Mouse (Mus musculus) G1E (cell line): ENCODE data around the gene Muc1. TPM values are rescaled to one million over a fixed set of nuclear protein-coding genes. Genes with fewer than 3 reads are reported as not detected.

Experiments used
- ATAC-seq: 2 replicates; pipeline ENCODE4 v1.8.0; 2016; ENCODE audit warnings: mild to moderate bottlenecking; ENCODE audit not compliant: insufficient number of reproducible peaks, poor library complexity, low FRiP score, severe bottlenecking; ENCODE audit errors: extremely low read depth
- DNase-seq: peaks from one replicate; pipeline ENCODE4 v3.0.0; 2012; ENCODE audit warnings: low spot score
- H3K27me3 ChIP-seq: 2 replicates; pipeline ENCODE4 v1.6.1; 2012; ENCODE audit warnings: mild to moderate bottlenecking, low read length, inconsistent platforms; ENCODE audit not compliant: insufficient read depth
- H3K36me3 ChIP-seq: replicated peaks from 2 replicates; pipeline ENCODE3; 2012; ENCODE audit warnings: mild to moderate bottlenecking, inconsistent platforms
- H3K4me1 ChIP-seq: 2 replicates; pipeline ENCODE4 v1.6.1; 2012; ENCODE audit warnings: low read depth, low read length, inconsistent platforms, mixed read lengths; ENCODE audit not compliant: insufficient read depth
- H3K4me3 ChIP-seq: 2 replicates; pipeline ENCODE4 v1.5.1; 2012; ENCODE audit warnings: low read depth, mild to moderate bottlenecking, inconsistent platforms, low read length, moderate library complexity, mixed read lengths
- H3K9me3 ChIP-seq: replicated peaks from 2 replicates; pipeline ENCODE4 v1.6.1; 2012; ENCODE audit warnings: inconsistent platforms
- CTCF ChIP-seq: IDR thresholded peaks from 2 replicates; pipeline ENCODE4 v1.5.1; 2012; ENCODE audit warnings: low read depth, low read length, inconsistent platforms, mixed read lengths
- GATA1 ChIP-seq: IDR thresholded peaks from 2 replicates; pipeline ENCODE4 v1.6.1; 2012; ENCODE audit warnings: borderline replicate concordance, low read length, inconsistent platforms, mixed read lengths
- GATA2 ChIP-seq: IDR thresholded peaks from 2 replicates; pipeline ENCODE4 v1.6.1; 2012; ENCODE audit warnings: low read depth, low read length, inconsistent platforms, borderline replicate concordance
- POLR2AphosphoS5 ChIP-seq: IDR thresholded peaks from 2 replicates; pipeline ENCODE4 v1.6.1; 2012; ENCODE audit warnings: low read depth, low read length, inconsistent platforms; ENCODE audit not compliant: insufficient replicate concordance
- TAL1 ChIP-seq: conservative IDR thresholded peaks from 2 replicates; pipeline ENCODE4 v1.6.1; 2012; ENCODE audit warnings: low read depth, low read length, inconsistent platforms, mixed read lengths
- polyA plus RNA-seq: library from polyadenylated mRNA; stranded (reverse); fragments of >175 nt; gene quantifications from 2 replicates; pipeline ENCODE4 v1.2.3, GENCODE M21; 2012
- total RNA-seq, 2 experiments: library from RNA; stranded (forward) in 1 of 2; stranded (reverse) in 1 of 2; fragments of 200-1000 nt in 1 of 2; fragments of >200 nt in 1 of 2; fragmentation: Nextera tagmentation in 1 of 2; gene quantifications; 2 replicates each; pipeline ENCODE4 v1.2.3; 2014 to 2017

Muc1 gene
- total and polyA plus RNA-seq, 3 experiments = 0.16 TPM; not detected in 2

DNA sequence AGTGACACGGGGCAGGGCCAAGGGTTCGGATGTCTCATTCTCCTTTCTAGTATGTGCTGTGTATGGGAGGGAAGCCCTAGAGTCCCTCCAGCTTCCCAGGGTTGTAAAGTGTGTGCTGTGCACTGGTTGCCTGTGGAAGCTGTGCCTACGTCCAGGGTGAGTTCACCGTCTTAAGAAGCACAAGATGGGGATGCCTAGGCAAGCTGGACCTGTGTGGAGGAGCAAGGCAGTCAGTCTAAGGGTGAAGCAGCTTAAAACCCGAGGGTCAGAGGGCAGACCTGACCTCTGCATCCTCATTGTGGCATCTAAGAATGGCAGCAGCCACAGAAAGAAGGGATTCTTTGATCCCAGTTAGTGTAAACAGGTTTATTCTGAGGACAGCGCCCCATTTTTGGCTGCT, 20.1 kb upstream of the Muc1 start:
- H3K36me3 ChIP-seq = peaks cover 90% of the 10 kb centered on the region
- DNase-seq = no peak
- H3K4me1 ChIP-seq = peaks cover 56% of the 10 kb centered on the region
- no peaks in the 10 kb centered on the region for H3K9me3 ChIP-seq
- TF ChIP-seq CTCF (no peak), GATA1 (no peak), GATA2 (no peak), TAL1 (no peak), POLR2AphosphoS5 (no peak)
- no peak overlapping the region for H3K4me3 ChIP-seq
- no peaks in the 10 kb centered on the region for H3K27me3 ChIP-seq
- ATAC-seq = no peak

DNA sequence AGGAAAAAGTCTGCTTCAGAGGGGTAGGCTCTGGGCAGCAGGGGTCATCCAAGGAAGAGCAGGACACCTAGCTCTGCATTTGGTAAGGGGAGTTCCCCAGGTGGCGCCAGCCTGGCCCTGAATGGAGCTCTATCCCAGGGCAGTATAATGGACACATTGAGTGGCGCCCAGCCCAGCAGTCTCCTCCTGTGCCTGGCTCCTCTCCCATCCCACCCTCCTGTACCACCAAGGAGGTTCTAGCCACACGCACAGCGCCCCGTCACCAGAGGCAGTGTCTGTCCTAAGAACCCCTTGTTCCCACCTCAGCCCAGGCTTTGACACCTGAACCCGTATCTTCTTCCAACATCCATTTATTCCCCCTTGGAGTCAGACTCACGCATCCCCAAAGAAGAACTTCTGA, 19.1 kb upstream of the Muc1 start:
- Histone ChIP-seq H3K4me3 (no peak overlapping the region), H3K9me3 (no peaks in the 10 kb centered on the region)
- no peak for ATAC-seq

DNA sequence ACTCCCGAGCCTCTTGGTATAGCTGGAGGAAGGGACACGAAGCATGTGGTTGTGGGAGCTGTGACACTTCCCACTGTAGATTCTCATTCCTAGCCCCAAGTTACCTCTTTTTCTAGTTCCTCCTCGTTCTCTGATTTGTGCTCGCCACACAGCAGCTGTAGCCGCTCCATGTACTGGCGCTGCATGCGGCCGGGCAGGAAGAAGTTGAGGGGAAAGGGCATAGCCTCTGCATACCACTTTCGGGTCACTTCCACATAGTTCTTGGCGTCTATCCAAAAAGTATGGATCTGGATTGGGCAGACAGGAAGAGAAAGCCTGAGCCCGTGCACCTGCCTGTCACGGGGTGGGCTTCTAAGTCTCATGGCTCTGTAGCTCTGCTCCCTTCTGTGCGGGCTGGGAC, 18.7 kb upstream of the Muc1 start:
- Histone ChIP-seq H3K4me1 (peaks cover 59% of the 10 kb centered on the region), H3K9me3 (no peaks in the 10 kb centered on the region), H3K4me3 (no peak overlapping the region), H3K36me3 (peaks cover 76% of the 10 kb centered on the region), H3K27me3 (no peaks in the 10 kb centered on the region)
- TF ChIP-seq TAL1 = no peak
- TF ChIP-seq GATA2 = no peak
- TF ChIP-seq CTCF = no peak
- no peak for TF ChIP-seq GATA1
- no peak for TF ChIP-seq POLR2AphosphoS5
- DNase-seq (no peak), ATAC-seq (no peak)

More for the DNA sequence above, 19.1 kb upstream of the Muc1 start:
- H3K4me1 ChIP-seq = peaks cover 55% of the 10 kb centered on the region
- no peaks in the 10 kb centered on the region for H3K27me3 ChIP-seq
- peaks cover 80% of the 10 kb centered on the region for H3K36me3 ChIP-seq
- TF ChIP-seq GATA2 = no peak
- TF ChIP-seq CTCF = no peak
- no peak for TF ChIP-seq POLR2AphosphoS5
- no peak for TF ChIP-seq TAL1
- no peak for DNase-seq

DNA sequence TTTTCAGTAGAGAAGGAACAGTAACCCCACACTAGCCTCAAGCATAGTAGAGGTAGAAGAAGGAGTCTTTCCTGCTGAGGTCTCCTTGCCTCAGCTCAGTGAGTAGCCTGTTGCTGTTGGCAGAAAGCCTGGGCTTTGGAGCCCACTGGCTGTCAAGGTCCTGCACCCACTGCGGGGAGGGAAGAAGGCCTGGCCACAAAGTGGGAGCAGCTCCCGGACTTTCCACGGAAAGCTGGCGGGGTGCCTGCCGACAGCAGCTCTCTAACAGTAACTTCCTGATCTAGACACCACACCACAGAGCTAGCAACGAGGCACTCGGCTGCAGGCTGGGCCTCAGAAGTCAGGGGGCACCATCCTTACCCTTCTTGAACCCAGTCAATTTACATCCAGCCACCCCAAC, 18.1 kb upstream of the Muc1 start:
- TF ChIP-seq GATA1 = no peak
- H3K4me1 ChIP-seq = peaks cover 61% of the 10 kb centered on the region
- DNase-seq (no peak), ATAC-seq (no peak)
- no peak overlapping the region for H3K4me3 ChIP-seq
- peaks cover 70% of the 10 kb centered on the region for H3K36me3 ChIP-seq
- H3K27me3 ChIP-seq = no peaks in the 10 kb centered on the region
- no peaks in the 10 kb centered on the region for H3K9me3 ChIP-seq

DNA sequence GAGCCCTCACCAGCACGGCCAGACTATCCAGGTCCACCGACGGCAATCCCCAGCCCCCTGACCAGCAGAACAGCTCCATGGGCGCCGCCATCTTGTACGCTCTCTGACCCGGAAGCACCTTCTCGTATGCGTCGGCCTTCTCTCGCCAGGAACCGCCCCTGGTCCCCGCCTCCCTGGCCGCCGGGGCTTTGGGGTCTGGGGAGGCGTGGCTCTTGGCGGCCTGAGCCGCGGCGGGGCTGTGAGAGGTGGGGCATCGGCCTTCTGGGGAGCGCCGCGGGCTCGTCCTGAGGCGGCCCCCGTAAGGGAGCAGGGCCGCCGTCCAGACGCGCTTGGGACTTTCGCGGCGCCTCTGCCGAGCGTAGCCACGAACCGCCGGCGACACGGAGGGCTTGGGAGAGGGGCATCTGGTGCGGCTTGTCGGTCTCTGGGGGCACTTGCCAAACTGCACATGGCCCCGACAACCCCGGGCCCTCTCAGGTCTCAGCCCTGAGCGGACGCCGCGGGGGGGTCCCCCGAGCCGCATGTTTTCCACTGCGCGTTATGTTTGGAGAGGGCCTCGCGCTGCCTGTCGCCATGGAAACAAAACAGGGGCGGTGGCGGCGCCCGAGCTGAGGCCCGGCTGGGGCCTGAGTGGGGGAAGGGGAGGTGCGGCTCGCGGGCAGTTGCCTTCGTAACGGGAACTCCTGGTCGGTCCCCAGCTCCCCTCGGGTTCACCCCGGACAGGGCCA, 14.9 kb upstream of the Muc1 start:
- Histone ChIP-seq H3K4me3 (peak overlapping the region; percentile 86), H3K4me1 (peaks cover 56% of the 10 kb centered on the region), H3K36me3 (peaks cover 38% of the 10 kb centered on the region), H3K9me3 (no peaks in the 10 kb centered on the region), H3K27me3 (peaks cover 13% of the 10 kb centered on the region)
- peak; percentile 96 for DNase-seq
- TF ChIP-seq GATA1 = no peak
- no peak for TF ChIP-seq POLR2AphosphoS5
- no peak for TF ChIP-seq GATA2
- TF ChIP-seq CTCF = no peak
- TF ChIP-seq TAL1 = no peak
- ATAC-seq = peak; percentile 69

DNA sequence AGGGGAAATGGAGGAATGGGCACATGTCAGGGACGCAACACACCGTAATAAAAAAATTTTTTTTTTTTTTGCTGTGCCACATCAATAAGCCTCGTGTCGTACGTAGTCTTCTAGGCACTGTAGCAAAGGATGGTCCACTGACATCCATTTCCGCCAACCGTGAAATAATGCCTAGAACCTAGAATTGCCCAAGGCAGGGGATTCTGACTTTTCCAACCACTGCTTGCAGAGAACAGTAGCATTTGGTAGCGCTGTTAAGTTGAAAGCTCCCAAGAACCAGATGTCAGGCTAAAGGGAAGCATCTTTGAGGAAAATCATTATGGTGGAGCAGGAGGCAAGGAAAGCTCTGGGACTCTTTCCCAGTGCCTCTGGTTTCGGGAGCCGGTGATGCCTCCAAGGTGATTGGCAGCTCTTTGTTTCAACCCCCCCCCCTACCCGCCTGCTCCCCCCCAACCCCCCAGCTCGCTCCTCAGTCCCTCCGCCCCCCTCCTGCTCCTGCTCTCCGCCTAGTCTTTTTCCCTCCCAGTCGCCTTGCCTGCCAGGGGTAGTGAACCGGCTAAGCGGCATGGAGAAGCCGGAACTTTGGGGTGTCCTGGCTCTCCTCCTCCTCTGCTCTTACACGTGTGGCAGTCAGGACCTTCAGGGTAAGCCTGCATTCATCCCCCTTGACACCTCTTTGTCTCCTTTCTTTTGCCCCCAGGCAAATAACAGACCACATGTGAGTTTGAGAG, 14.0 kb upstream of the Muc1 start, which contains the start of gene Thbs3:
Gene Thbs3, plus strand, starts transcription at position 500 of the 731 bp plus-strand sequence.
- no peak for DNase-seq
- peaks cover 56% of the 10 kb centered on the region for H3K4me1 ChIP-seq
- ATAC-seq = no peak
- TF ChIP-seq TAL1 (no peak), GATA2 (no peak), CTCF (no peak), POLR2AphosphoS5 (no peak), GATA1 (no peak)
- peak within 1 kb of the TSS; percentile 86 for H3K4me3 ChIP-seq
- peaks cover 29% of the 10 kb centered on the region for H3K36me3 ChIP-seq
- H3K9me3 ChIP-seq = no peaks in the 10 kb centered on the region
- H3K27me3 ChIP-seq = peaks cover 21% of the 10 kb centered on the region
